Comparison of ENCODE assay signal across 8 mouse cellular contexts in genomic region chr19:46516667-46517528, GRCm38 (mm10). TPM values are rescaled to one million over a fixed set of nuclear protein-coding genes. Genes with fewer than 3 reads are reported as not detected.
A peak's percentile ranks its signal among the peaks of the same experiment; 100 is the strongest.
DNase-seq lines count a peak whose midpoint lies in the region; ATAC-seq and TF ChIP-seq lines count a peak whose summit lies in the region.

No protein-coding gene starts in this region.

- no peak overlapping the region for H3K9ac ChIP-seq in forebrain, embryonic 16.5 days (replicated peaks; ENCODE audit: low read depth, low read length)
- H3K9ac ChIP-seq in lung, postnatal 0 days (replicated peaks; ENCODE audit: low read depth) = no peak overlapping the region

- no peak overlapping the region for H3K4me2 ChIP-seq in forebrain, embryonic 16.5 days (ENCODE audit: low read length)
- no peak overlapping the region for H3K4me2 ChIP-seq in lung, postnatal 0 days (replicated peaks; ENCODE audit: low read depth, low read length)

- TF ChIP-seq EP300 in lung, postnatal 0 days (IDR thresholded peaks at IDR 0.05) = no peak

- 56% methylated on average over 3 of the region's 3 CpGs for WGBS in forebrain, embryonic 10.5 days
- WGBS in forebrain, embryonic 16.5 days = 50% methylated on average over 3 of the region's 3 CpGs
- 55% methylated on average over 3 of the region's 3 CpGs for WGBS in lung, postnatal 0 days

- ATAC-seq in forebrain, embryonic 16.5 days = no peak
- ATAC-seq in lung, postnatal 0 days = no peak

- no peak for TF ChIP-seq CTCF in lung, postnatal 0 days (IDR thresholded peaks at IDR 0.05)

- H3K9me3 ChIP-seq in forebrain, embryonic 10.5 days = no peaks in the 10 kb centered on the region
- H3K9me3 ChIP-seq in forebrain, embryonic 16.5 days (ENCODE audit: control insufficient read depth, low read length) = no peaks in the 10 kb centered on the region
- H3K9me3 ChIP-seq in lung, postnatal 0 days (ENCODE audit: low read length) = no peaks in the 10 kb centered on the region

- DNase-seq in forebrain, embryonic 10.5 days (ENCODE audit: extremely low spot score, low spot score) = no peak
- DNase-seq in lung, postnatal 0 days (ENCODE audit: low spot score) = no peak
- no peak for DNase-seq in lung, adult 18-20 months
- peak; percentile 19 for DNase-seq in kidney, postnatal 10 days
- DNase-seq in thymus, postnatal 10 days (ENCODE audit: low spot score in 2 of 2) = peak; percentile 52 to 64
- no peak for DNase-seq in layer of hippocampus, adult 9-10 months (ENCODE audit: low spot score)
- DNase-seq in Muller cell, postnatal 12 days (ENCODE audit: inconsistent ontology term) = no peak

- no peaks in the 10 kb centered on the region for H3K27me3 ChIP-seq in forebrain, embryonic 10.5 days (ENCODE audit: poor library complexity, severe bottlenecking)
- no peaks in the 10 kb centered on the region for H3K27me3 ChIP-seq in forebrain, embryonic 16.5 days (replicated peaks; ENCODE audit: control insufficient read depth, insufficient read depth, low read length)
- no peaks in the 10 kb centered on the region for H3K27me3 ChIP-seq in lung, postnatal 0 days (replicated peaks; ENCODE audit: insufficient read depth, low read length)

- H3K27ac ChIP-seq in forebrain, embryonic 10.5 days = peak overlapping the region; percentile 85; the same call in 1 of the 2 replicates
- no peak overlapping the region for H3K27ac ChIP-seq in forebrain, embryonic 16.5 days (ENCODE audit: low read length)
- H3K27ac ChIP-seq in lung, postnatal 0 days (ENCODE audit: low read length) = peak overlapping the region; percentile 74

- H3K4me1 ChIP-seq in forebrain, embryonic 10.5 days = peaks cover 40% of the 10 kb centered on the region
- H3K4me1 ChIP-seq in forebrain, embryonic 16.5 days (replicated peaks; ENCODE audit: control insufficient read depth, insufficient read depth, low read length) = peaks cover 18% of the 10 kb centered on the region
- H3K4me1 ChIP-seq in lung, postnatal 0 days (ENCODE audit: insufficient read depth, low read depth, low read length) = peaks cover 15% of the 10 kb centered on the region; the same call in 1 of the 2 replicates

- H3K4me3 ChIP-seq in forebrain, embryonic 10.5 days = no peak overlapping the region
- H3K4me3 ChIP-seq in forebrain, embryonic 16.5 days (replicated peaks; ENCODE audit: low read length) = no peak overlapping the region
- H3K4me3 ChIP-seq in lung, postnatal 0 days (ENCODE audit: low read depth, low read length) = no peak overlapping the region

- H3K36me3 ChIP-seq in forebrain, embryonic 10.5 days (replicated peaks) = peaks cover 55% of the 10 kb centered on the region
- peaks cover 36% of the 10 kb centered on the region for H3K36me3 ChIP-seq in forebrain, embryonic 16.5 days (ENCODE audit: control insufficient read depth, insufficient read depth)
- H3K36me3 ChIP-seq in lung, postnatal 0 days (ENCODE audit: insufficient read depth, low read length) = peaks cover 37% of the 10 kb centered on the region

RNA-seq across cellular contexts. Expression of gene Trim8, which starts 15.4 kb away (rescaled TPM):
- polyA plus RNA-seq in forebrain, embryonic 10.5 days (2016; fragmentation: Nextera tagmentation; extraction: Ambion mirVana) = 16.6 and 19.3 TPM in 2 replicates
- polyA plus RNA-seq in forebrain, embryonic 16.5 days (2015; fragmentation: Nextera tagmentation; extraction: Ambion mirVana) = 24.5 and 27.7 TPM in 2 replicates
- polyA plus RNA-seq in lung, postnatal 0 days (2015; fragmentation: Nextera tagmentation; extraction: Ambion mirVana) = 34.1 and 34.8 TPM in 2 replicates

RNA-seq across cellular contexts. Expression of gene Arl3, which starts 56.1 kb away (rescaled TPM):
- 196 and 201 TPM in 2 replicates for polyA plus RNA-seq in forebrain, embryonic 10.5 days (2016; fragmentation: Nextera tagmentation; extraction: Ambion mirVana)
- 226 and 246 TPM in 2 replicates for polyA plus RNA-seq in forebrain, embryonic 16.5 days (2015; fragmentation: Nextera tagmentation; extraction: Ambion mirVana)
- 52.6 and 70.9 TPM in 2 replicates for polyA plus RNA-seq in lung, postnatal 0 days (2015; fragmentation: Nextera tagmentation; extraction: Ambion mirVana)

RNA-seq across cellular contexts. Expression of gene Sfxn2, which starts 56.3 kb away (rescaled TPM):
- polyA plus RNA-seq in forebrain, embryonic 10.5 days (2016; fragmentation: Nextera tagmentation; extraction: Ambion mirVana) = 16.6 and 17.9 TPM in 2 replicates
- polyA plus RNA-seq in forebrain, embryonic 16.5 days (2015; fragmentation: Nextera tagmentation; extraction: Ambion mirVana) = 14.3 and 14.8 TPM in 2 replicates
- 18.4 and 19.6 TPM in 2 replicates for polyA plus RNA-seq in lung, postnatal 0 days (2015; fragmentation: Nextera tagmentation; extraction: Ambion mirVana)

Comparison
In these comparisons a context has a peak if more than half of its experiments do, and no peak if none do; other contexts are left out.
1. DNase-seq: peak in kidney, postnatal 10 days (single experiment) and thymus, postnatal 10 days (2 of 2); none in forebrain, embryonic 10.5 days (single experiment), lung, postnatal 0 days (single experiment), lung, adult 18-20 months (0 of 2), layer of hippocampus, adult 9-10 months (single experiment) and Muller cell, postnatal 12 days (single experiment).